Mouse (Mus musculus): ENCODE results near the gene Rpl13a.

DNA sequence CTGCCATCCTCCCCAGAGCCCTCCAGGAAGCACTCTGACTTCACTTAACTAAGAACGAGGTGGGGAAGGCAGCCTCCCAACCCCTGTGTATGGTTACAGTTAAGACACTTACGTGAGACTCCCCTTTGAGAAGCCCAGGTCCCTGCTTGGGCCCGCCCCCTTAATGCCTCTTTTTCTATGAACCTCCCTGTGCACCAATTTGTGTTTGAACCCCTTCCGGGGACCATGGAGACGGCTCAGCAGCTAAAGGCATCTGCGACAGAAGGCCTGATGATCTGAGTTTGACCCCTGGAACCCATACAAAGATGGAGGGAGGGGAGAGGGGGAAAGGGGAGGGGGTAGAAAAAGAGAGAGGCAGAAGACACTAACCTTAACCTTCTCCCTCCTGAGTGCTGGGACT lies 22.1 kb downstream of the Rpl13a start:
- no peak for TF ChIP-seq CTCF (IDR thresholded peaks at IDR 0.05; ENCODE audit: extremely low read depth, insufficient read length, insufficient replicate concordance, low read depth, low read length)
- TF ChIP-seq POLR2A (IDR thresholded peaks at IDR 0.05; ENCODE audit: low read depth, low read length): no peak
